Mouse (Mus musculus) megakaryocyte-erythroid progenitor cell, adult 5-6 weeks (primary cell): ENCODE data around the gene Pcnx2. TPM values are rescaled to one million over a fixed set of nuclear protein-coding genes. Genes with fewer than 3 reads are reported as not detected.

Source experiments
- ATAC-seq: replicated peaks from 2 replicates; pipeline ENCODE4 v1.8.0; 2016; ENCODE audit warnings: mild to moderate bottlenecking, inconsistent platforms; ENCODE audit not compliant: severe bottlenecking, poor library complexity, low FRiP score, low TSS enrichment
- total RNA-seq, 2 experiments: library from RNA; stranded (forward) in 1 of 2; stranded (reverse) in 1 of 2; fragments of 200-1000, 215-1000 nt in 1 of 2; fragments of >200 nt in 1 of 2; fragmentation: Nextera tagmentation in 1 of 2; gene quantifications; 2 replicates each; pipeline ENCODE4 v1.2.3; 2014 to 2017

The Pcnx2 gene
- total RNA-seq, 2 experiments from 2014 or later = not detected

DNA sequence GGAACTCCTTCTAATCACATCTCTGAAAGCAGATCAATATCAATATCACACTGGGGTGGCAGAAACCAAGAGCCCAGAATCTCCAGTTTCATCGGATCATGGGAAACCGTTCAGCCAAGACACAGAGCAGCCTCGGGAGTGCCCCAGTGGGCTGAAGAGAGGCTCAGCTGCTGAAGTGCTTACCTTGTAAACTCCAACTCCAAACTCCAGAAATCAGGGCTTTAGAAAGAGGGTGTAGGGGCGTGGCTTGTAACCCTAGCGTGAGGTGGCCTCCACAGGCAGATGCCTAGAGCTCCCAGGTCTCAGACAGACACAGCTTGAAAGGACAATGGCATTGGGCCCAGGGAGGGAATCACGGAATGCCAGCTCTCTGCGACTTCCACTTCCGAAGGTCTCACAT is 170.3 kb downstream of the Pcnx2 start:
- no peak for ATAC-seq

DNA sequence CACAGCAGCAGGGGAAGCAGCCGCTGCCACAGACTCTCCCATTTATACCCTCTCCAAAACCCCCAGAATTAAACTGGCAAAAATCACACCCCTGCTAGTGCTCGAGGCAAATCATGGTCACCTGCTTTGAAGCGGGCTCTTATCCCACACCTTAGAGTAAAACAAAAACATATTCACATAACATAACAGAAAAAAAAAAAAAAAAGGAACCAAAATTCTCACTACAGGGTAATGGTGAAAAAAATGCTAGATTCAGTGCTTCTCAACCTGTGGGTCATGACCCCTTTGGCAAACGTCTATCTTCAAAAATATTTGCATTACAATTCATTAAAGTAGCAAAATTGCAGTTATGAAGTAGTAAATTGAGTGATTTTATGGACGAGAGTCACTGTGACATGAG is 171.1 kb downstream of the Pcnx2 start:
- ATAC-seq = no peak

DNA sequence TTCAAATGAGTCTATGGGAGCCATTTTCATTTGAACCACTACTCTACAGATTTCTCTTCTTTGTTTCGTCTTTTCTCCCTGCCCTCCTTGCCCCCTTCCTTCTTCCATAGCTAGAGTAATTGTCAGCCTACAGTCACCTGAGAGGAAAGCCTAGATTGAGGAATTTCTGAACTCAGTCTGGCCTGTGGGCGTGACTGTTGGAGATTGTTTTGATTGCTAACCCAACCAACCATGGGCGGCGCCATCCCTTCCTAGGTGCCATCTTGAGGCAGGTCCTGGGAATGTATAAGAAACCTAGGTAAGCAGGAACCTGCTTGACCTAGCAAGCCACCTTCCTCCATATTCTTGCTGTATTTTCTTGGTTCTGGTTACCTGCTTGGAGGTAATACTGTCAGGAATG is 172.0 kb downstream of the Pcnx2 start:
- no peak for ATAC-seq

DNA sequence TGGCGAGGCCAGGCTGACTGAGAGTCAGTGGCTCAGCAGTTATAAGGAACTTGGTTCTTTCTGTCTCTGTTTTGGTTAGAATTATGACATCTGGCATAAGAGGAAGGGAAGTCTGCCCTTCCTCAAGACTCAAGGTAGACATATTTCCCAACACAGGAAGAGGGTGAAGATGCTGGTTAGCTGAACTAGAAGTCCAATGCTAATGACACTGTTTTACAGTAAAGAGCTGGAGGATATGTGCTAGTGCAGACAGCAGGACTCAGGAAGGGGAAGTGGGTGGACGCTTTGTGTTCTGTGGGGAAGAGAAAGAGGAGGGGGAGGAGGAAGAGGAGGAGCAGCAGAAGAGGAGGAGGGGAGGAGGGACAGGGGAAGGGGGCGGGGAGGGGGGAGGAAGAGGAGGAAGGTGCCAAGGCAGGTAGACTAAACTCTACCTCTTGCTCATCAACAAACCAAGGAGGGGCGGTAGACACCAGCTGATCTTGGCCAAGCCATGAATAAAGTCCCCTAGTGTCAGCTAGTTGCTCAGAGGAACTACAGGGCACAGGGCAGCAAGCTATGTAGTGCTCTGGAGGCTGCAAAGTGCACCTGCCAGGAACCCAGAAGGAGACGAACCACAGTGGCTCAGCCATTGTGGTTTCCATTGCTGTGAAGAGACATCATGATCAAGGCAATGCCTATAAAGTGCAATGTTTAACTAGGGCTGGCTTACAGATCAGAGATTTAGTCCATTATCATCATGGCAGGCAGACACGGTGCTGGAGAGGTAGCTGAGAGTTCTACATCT is 172.9 kb downstream of the Pcnx2 start:
- ATAC-seq = no peak

DNA sequence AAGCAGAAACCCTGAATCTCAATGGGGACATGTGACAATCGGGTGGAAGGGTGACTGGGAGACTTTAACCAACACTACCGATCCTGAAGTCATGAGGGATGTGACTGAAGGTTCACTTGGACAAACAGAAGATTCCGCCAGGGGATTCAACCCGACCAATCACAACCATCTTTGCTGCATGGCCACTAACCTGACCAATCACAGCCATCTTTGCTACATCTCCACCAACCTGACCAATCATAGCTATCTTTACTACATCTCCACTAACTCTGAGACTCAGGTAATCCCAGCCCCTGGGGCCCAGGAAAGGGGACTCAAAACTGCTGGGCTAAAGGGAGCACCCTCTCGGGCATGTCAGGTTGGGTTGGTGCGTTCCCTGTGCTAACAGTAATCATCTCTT is 174.7 kb downstream of the Pcnx2 start:
- ATAC-seq = no peak

DNA sequence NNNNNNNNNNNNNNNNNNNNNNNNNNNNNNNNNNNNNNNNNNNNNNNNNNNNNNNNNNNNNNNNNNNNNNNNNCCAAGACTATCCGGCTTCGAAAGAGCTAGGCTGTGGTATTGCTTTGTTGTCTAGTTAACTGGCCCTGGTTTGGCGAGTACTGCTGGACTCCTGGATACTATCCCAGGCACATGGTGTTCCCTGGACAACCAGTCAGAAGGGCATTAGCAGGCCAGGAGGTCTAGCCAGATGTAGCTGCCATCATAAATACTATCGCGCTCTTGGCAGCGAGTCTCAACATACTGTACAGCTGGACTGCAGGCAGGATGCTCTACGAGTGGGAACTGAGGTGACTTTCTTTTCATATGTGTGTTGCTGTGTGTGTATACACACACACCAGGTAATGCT is 175.4 kb downstream of the Pcnx2 start:
- ATAC-seq = no peak

DNA sequence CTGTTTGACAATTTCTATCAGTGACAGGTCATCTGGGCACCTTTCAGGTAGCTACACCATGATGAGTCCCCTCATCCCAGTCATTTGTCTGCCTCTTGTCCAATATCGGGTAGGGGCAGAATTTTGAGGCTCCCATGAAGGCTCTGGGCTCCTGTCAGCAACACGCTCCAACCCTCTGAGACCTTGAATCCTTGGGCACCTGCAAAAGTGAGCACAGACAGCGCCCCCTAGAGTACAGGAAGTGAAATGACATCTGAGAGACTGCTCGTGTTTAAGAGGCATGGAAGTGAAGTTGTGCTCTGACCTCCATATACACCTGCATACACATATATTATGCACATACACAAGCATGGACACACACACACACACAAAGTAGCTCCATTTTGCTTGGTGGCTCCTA is 179.2 kb downstream of the Pcnx2 start:
- 0 out of 2 replicates have a peak, but pooled peaks have one; percentile 48 for ATAC-seq

DNA sequence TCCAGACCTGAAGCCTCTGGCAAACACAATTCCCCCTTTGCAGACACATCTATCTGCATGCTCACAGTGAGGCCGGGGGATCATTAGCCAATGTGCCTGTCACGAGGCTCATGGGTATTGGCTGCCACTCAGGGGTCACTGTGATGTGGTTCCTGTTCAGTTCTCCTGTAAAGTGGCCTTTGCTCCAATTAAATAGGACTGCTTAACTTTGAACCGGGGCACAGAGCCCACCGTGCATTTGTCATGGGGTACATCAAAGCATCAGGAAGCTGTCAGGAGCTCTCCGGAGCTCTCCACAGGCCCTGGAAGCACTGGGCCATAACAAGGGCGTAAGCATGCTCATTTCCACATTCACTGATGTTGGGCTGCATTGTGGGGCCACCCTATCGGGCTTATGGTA is 181.5 kb downstream of the Pcnx2 start:
- no peak for ATAC-seq

DNA sequence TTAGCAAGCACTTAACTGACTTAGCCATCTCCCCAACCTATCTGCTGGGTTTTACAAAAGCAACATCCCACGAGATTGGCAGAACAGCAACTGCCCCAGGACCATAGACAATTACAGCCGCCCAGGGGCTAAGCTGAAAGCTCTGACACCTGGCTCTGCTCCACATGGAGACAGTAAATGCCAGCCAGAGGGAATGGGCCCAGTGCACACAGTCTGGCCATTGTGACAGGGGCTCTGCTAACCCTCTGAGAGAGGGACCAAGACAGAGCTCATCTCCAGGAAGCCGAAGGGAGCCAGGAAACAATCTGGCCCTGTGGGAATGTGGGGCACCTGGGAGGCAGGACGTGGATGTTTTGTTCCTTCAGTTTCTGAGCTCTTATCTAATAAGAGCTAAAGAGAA is 181.9 kb downstream of the Pcnx2 start:
- ATAC-seq = no peak

DNA sequence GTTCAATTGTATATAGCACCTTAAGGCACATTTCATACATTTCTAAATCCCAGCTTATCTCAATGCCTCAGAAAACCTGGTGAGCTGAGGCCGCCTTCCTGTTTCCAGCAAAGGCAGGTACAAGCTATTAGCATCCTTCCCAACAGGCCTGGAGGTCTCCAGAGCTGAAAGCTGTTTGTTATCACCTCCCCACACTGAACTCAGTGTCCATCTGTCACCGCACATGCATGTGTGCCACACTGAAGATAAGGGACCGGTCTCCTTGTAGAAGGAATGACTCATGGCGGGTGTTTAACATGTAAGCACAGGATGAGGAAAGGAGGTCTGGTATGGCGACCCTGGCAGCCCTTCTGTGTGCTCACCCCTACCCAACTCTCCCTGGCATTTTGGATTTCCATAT is 186.6 kb downstream of the Pcnx2 start:
- peak; percentile 98 for ATAC-seq

DNA sequence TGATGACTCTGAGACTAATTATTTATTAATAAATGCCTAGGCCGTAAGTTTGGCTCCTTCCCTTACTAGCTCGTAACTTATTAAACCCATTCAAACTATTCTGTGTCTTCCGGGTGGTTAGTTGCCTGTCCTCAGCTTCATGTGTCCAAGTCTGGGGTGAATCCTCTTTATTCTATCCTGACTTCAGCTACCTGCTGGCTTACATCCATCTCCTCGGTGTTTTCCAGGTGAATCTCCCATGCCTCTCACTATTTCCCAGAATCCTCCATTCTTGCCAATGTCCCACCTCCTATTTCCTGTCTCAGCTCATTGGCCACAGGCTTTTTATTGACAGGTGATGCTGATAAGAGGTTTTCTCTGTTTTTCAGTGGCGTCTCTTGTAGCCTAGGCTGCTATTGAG is 188.9 kb downstream of the Pcnx2 start:
- no peak for ATAC-seq

DNA sequence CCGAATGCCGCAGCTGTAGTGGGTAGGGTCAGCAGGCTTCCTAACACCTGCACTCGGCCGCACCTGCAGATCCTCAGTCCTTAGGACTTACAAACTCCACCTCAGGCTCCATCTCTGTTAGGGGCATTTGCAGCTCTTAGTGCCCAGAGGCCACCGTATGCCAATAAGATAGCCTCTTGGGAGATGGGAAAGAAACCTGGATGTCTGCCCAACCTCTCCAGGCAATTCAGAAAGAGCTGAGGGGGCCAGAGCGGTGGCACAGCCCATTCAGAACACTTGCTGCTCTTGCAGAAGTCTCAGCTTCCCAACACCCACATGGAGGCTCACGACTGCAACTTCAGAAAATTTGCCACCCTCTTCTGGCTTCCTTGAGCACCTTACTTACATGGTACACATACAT is 192.3 kb downstream of the Pcnx2 start:
- ATAC-seq = no peak

DNA sequence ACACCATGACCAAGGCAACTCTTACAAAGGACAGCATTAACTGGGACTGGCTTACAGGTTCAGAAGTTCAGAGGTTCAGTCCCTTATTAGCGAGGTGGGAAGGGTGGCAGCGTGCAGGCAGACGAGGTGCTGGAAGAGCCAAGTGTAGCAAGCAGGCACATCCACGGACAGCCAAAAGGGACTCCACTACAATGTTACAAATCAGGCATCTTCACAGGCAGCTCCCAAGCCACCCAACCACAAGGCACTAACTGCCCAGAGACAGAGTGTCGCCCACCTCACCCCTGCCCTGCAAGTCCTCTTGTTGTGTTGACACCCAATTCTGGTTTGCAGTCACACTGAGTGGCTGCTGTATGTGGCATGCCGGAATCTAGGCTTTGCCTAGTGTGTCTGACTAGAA is 193.7 kb downstream of the Pcnx2 start:
- ATAC-seq = no peak

DNA sequence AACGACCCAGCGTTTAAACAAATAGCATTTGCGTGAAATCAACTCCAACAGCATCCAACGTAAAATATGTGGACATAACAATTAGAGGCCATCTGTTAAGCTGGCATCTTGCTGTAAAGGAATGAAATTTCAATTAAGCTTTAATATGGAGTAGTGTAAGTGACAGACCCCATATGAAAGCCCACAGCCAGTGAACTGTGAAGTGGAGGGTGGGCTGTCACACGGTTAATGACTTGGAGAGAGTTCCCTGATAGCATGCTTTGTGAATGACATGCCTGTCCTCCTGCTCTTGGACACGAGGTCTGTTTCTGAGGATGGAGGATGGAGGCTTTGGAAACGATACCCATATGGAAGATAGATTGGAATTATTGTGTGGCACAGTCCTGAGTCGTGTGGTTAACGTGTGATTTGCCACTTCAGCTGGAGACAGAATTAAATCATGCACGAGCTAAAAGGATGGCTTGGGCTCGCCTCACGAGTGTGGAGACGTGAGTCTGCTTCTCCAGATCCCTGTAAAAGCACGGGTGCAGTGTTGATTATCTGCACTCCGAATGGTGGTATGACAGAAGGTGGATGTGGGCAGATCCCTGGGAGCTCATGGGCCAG is 195.1 kb downstream of the Pcnx2 start:
- ATAC-seq = no peak

Other genes with a start within 250 kb of the Pcnx2 start
- 0.45 and 1.2 TPM in 2 replicates for gene Map10, start 228.5 kb downstream of the Pcnx2 start, total RNA-seq (2014; fragmentation: Nextera tagmentation)
- 1.3 TPM in 1 of 2 replicates, not detected in the other for gene Map10, start 228.5 kb downstream of the Pcnx2 start, total RNA-seq (2017)
- 28.5 and 30.9 TPM in 2 replicates for gene Ntpcr, start 168.4 kb downstream of the Pcnx2 start, total RNA-seq (2014; fragmentation: Nextera tagmentation)
- 18.2 and 66.2 TPM in 2 replicates for gene Ntpcr, start 168.4 kb downstream of the Pcnx2 start, total RNA-seq (2017)
- gene Map3k21, start 12.1 kb upstream of the Pcnx2 start, total RNA-seq (2014; fragmentation: Nextera tagmentation) = not detected in 2 replicates
- not detected in 2 replicates for gene Map3k21, start 12.1 kb upstream of the Pcnx2 start, total RNA-seq (2017)
- gene Kcnk1, start 96.9 kb upstream of the Pcnx2 start, total RNA-seq (2014; fragmentation: Nextera tagmentation) = not detected in 2 replicates
- 1.2 TPM in 1 of 2 replicates, not detected in the other for gene Kcnk1, start 96.9 kb upstream of the Pcnx2 start, total RNA-seq (2017)